Comparison of ENCODE assay signal across 12 mouse cellular contexts in the genomic region with DNA sequence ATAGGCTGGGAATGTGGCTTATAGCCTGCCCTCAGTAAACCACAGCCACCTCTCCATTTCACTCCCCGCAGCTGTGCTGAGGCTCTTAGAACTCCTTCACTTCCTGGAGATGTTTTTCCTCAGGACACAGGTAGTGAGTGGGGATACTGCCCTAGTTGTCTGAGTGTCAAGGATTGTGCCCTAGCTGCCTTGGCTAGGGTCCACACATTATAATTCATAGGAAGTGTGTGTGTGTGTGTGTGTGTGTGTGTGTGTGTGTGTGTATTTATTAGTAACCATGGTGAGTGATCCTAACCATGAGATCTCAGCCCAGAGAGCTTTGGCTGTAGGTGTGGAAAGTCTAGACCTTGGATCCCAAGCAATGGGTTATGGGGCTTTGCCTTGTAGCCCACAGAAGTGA.
DNase-seq lines count a peak whose midpoint lies in the region; ATAC-seq lines count a peak whose summit lies in the region.
"Had no signal": no experiment of that assay in that cellular context is flagged by ENCODE, and none has a peak within 500 bp of the region (broad histone marks: within the 10 kb centered on the region; RNA-seq: fewer than 3 reads in every experiment).

No protein-coding gene starts in this region.

- peak; percentile 92 for DNase-seq in heart, adult 11 months
- DNase-seq in heart, adult 8-10 months (ENCODE audit: low spot score), result no peak
- DNase-seq in kidney, postnatal 36 days, result no peak
- DNase-seq in adrenal gland, postnatal 10 days, result no peak
- DNase-seq: cerebellum, postnatal 14 days; kidney, adult 9 months; layer of hippocampus, postnatal 36 days; thymus, postnatal 36 days had no signal

- no peak overlapping the region for H3K4me2 ChIP-seq in kidney, embryonic 15.5 days
- no peak overlapping the region for H3K4me2 ChIP-seq in limb, embryonic 13.5 days (replicated peaks)
- H3K4me2 ChIP-seq in kidney, embryonic 14.5 days (replicated peaks; ENCODE audit: low read depth, low read length), result no peak overlapping the region

- H3K4me3 ChIP-seq in kidney, embryonic 15.5 days (replicated peaks), result no peak overlapping the region
- no peak overlapping the region for H3K4me3 ChIP-seq in brown adipose tissue, adult 24 weeks (ENCODE audit: insufficient read depth, low read depth, low read length)
- no peak overlapping the region for H3K4me3 ChIP-seq in limb, embryonic 13.5 days
- no peak overlapping the region for H3K4me3 ChIP-seq in kidney, embryonic 14.5 days (ENCODE audit: low read length)

- H3K9me3 ChIP-seq in kidney, embryonic 15.5 days (replicated peaks), result no peaks in the 10 kb centered on the region
- H3K9me3 ChIP-seq in limb, embryonic 13.5 days, result no peaks in the 10 kb centered on the region
- H3K9me3 ChIP-seq in kidney, embryonic 14.5 days (ENCODE audit: control insufficient read depth, low read length), result no peaks in the 10 kb centered on the region

- no peak for ATAC-seq in kidney, embryonic 15.5 days (replicated peaks; ENCODE audit: low FRiP score)
- no peak for ATAC-seq in limb, embryonic 13.5 days (ENCODE audit: low FRiP score, low read depth)
- ATAC-seq in kidney, embryonic 14.5 days (ENCODE audit: low FRiP score, low TSS enrichment), result no peak

- H3K4me1 ChIP-seq in kidney, embryonic 15.5 days, result peaks cover 12% of the 10 kb centered on the region
- peaks cover 35% of the 10 kb centered on the region for H3K4me1 ChIP-seq in brown adipose tissue, adult 24 weeks (ENCODE audit: control insufficient read depth, insufficient read depth, insufficient read length, low read length)
- H3K4me1 ChIP-seq in limb, embryonic 13.5 days, result peaks cover 16% of the 10 kb centered on the region; the same call in 1 of the 2 replicates
- H3K4me1 ChIP-seq in kidney, embryonic 14.5 days (ENCODE audit: control insufficient read depth, insufficient read depth, low read length), result peaks cover 7% of the 10 kb centered on the region; the same call in 1 of the 2 replicates

- H3K27ac ChIP-seq in kidney, embryonic 15.5 days, result peak overlapping the region; percentile 77; the same call in 1 of the 2 replicates
- peak overlapping the region; percentile 73 for H3K27ac ChIP-seq in brown adipose tissue, adult 24 weeks (replicated peaks; ENCODE audit: low read depth, low read length)
- peak overlapping the region; percentile 10; the same call in 1 of the 2 replicates for H3K27ac ChIP-seq in limb, embryonic 13.5 days
- no peak overlapping the region for H3K27ac ChIP-seq in kidney, embryonic 14.5 days (ENCODE audit: low read depth, low read length)

- H3K36me3 ChIP-seq in kidney, embryonic 15.5 days, result no peaks in the 10 kb centered on the region
- H3K36me3 ChIP-seq in limb, embryonic 13.5 days, result no peaks in the 10 kb centered on the region
- H3K36me3 ChIP-seq in kidney, embryonic 14.5 days (ENCODE audit: control insufficient read depth, insufficient read depth, low read length), result no peaks in the 10 kb centered on the region

- 67% methylated on average over 1 of the region's 1 CpGs for WGBS in kidney, embryonic 15.5 days
- WGBS in limb, embryonic 13.5 days, result 90% methylated on average over 1 of the region's 1 CpGs
- 67% methylated on average over 1 of the region's 1 CpGs for WGBS in kidney, embryonic 14.5 days

- no peak overlapping the region for H3K9ac ChIP-seq in kidney, embryonic 15.5 days
- no peak overlapping the region for H3K9ac ChIP-seq in limb, embryonic 13.5 days
- no peak overlapping the region for H3K9ac ChIP-seq in kidney, embryonic 14.5 days (ENCODE audit: low read depth, low read length)

- H3K27me3 ChIP-seq in kidney, embryonic 15.5 days, result no peaks in the 10 kb centered on the region
- H3K27me3 ChIP-seq in limb, embryonic 13.5 days, result no peaks in the 10 kb centered on the region
- H3K27me3 ChIP-seq in kidney, embryonic 14.5 days (ENCODE audit: control insufficient read depth, insufficient read depth, low read length), result no peaks in the 10 kb centered on the region
